Mouse (Mus musculus) midbrain, embryonic 12.5 days (tissue): ENCODE measurements around the gene Sytl1. TPM values are rescaled to one million over a fixed set of nuclear protein-coding genes. Genes with fewer than 3 reads are reported as not detected.

Experiments used
- ATAC-seq: fragments of 200-750 bp; cut with Nextera tagmentation; 2 replicates; pipeline ENCODE4 v1.8.0; 2017; ENCODE audit warnings: low read depth, moderate TSS enrichment, moderate library complexity; ENCODE audit not compliant: low FRiP score
- H3K27ac ChIP-seq: fragments of 300-500 bp; sonication (generic); replicated peaks from 2 replicates; pipeline ENCODE4 v1.5.1; 2016; ENCODE audit warnings: mild to moderate bottlenecking
- H3K27me3 ChIP-seq: fragments of 300-500 bp; sonication (generic); 2 replicates; pipeline ENCODE4 v1.6.1; 2016; ENCODE audit warnings: mild to moderate bottlenecking
- H3K36me3 ChIP-seq: fragments of 300-500 bp; sonication (generic); 2 replicates; pipeline ENCODE4 v1.6.1; 2016
- H3K4me1 ChIP-seq: fragments of 300-500 bp; sonication (generic); 2 replicates; pipeline ENCODE4 v1.6.1; 2016
- H3K4me2 ChIP-seq: fragments of 300-500 bp; sonication (generic); replicated peaks from 2 replicates; pipeline ENCODE4 v1.6.1; 2016; ENCODE audit warnings: mild to moderate bottlenecking, moderate library complexity
- H3K4me3 ChIP-seq: fragments of 300-500 bp; sonication (generic); 2 replicates; pipeline ENCODE4 v1.5.1; 2016; ENCODE audit warnings: mild to moderate bottlenecking
- H3K9ac ChIP-seq: fragments of 300-500 bp; sonication (generic); replicated peaks from 2 replicates; pipeline ENCODE4 v1.6.1; 2016; ENCODE audit warnings: mild to moderate bottlenecking, moderate library complexity
- H3K9me3 ChIP-seq: fragments of 300-500 bp; sonication (generic); 2 replicates; pipeline ENCODE4 v1.6.1; 2016; ENCODE audit warnings: mild to moderate bottlenecking
- WGBS: fragments of 180-500 bp; shearing (Covaris S2); methylation state at CpG from one replicate; pipeline ENCODE4 v1.1.7; 2016; 5-methylcytosine and 5-hydroxymethylcytosine counted together
- polyA plus RNA-seq: library from polyadenylated mRNA; unstranded; fragments of >200 nt; fragmentation: Nextera tagmentation; extraction: Ambion mirVana; gene quantifications from 2 replicates; pipeline ENCODE4 v1.2.1, GENCODE M21; 2016

Gene Sytl1
- polyA plus RNA-seq, 1 experiment from 2014 or later = 1.8 TPM

- Histone ChIP-seq H3K36me3 (peaks cover 37% of the 10 kb centered on the region), H3K27ac (no peak overlapping the region), H3K9ac (no peak overlapping the region), H3K27me3 (peaks cover 21% of the 10 kb centered on the region), H3K4me2 (no peak overlapping the region), H3K9me3 (0 out of 2 replicates have a peak, but pooled peaks cover 4% of the 10 kb centered on the region), H3K4me1 (no peaks in the 10 kb centered on the region), H3K4me3 (no peak overlapping the region)
- WGBS = 46% methylated on average over 10 of the region's 10 CpGs
- ATAC-seq = no peak
These were observed 1.1 kb downstream of the Sytl1 start for GRCm38 (mm10) chr4:133261641-133262374.

- ATAC-seq = no peak
- Histone ChIP-seq H3K36me3 (peaks cover under 1% of the 10 kb centered on the region; the same call in 1 of the 2 replicates), H3K4me3 (no peak overlapping the region), H3K4me2 (no peak overlapping the region), H3K4me1 (no peaks in the 10 kb centered on the region), H3K27me3 (peaks cover 57% of the 10 kb centered on the region), H3K9me3 (no peaks in the 10 kb centered on the region), H3K27ac (no peak overlapping the region), H3K9ac (no peak overlapping the region)
- 78% methylated on average over 12 of the region's 12 CpGs for WGBS
These were observed 5.0 kb downstream of the Sytl1 start for GRCm38 (mm10) chr4:133257798-133258408.

GRCm38 (mm10) chr4:133257230-133257629, 5.7 kb downstream of the Sytl1 start:
- no peak for ATAC-seq
- Histone ChIP-seq H3K9me3 (no peaks in the 10 kb centered on the region), H3K36me3 (no peaks in the 10 kb centered on the region), H3K4me2 (no peak overlapping the region), H3K27ac (no peak overlapping the region), H3K4me3 (no peak overlapping the region), H3K4me1 (no peaks in the 10 kb centered on the region), H3K9ac (no peak overlapping the region), H3K27me3 (peaks cover 63% of the 10 kb centered on the region)
- WGBS = 31% methylated on average over 12 of the region's 12 CpGs

- 16% methylated on average over 24 of the region's 24 CpGs for WGBS
- no peak overlapping the region for H3K9ac ChIP-seq
- no peaks in the 10 kb centered on the region for H3K36me3 ChIP-seq
- H3K27me3 ChIP-seq = peaks cover 68% of the 10 kb centered on the region
- H3K4me2 ChIP-seq = no peak overlapping the region
- ATAC-seq = no peak
- no peaks in the 10 kb centered on the region for H3K4me1 ChIP-seq
- H3K4me3 ChIP-seq = no peak overlapping the region
- no peaks in the 10 kb centered on the region for H3K9me3 ChIP-seq
- H3K27ac ChIP-seq = no peak overlapping the region
These were observed 6.1 kb downstream of the Sytl1 start for GRCm38 (mm10) chr4:133256820-133257219.

GRCm38 (mm10) chr4:133255392-133255791, 7.5 kb downstream of the Sytl1 start:
- no peak overlapping the region for H3K4me3 ChIP-seq
- ATAC-seq = no peak
- H3K27me3 ChIP-seq = peaks cover 82% of the 10 kb centered on the region
- no peak overlapping the region for H3K9ac ChIP-seq
- WGBS = 66% methylated on average over 6 of the region's 6 CpGs
- no peak overlapping the region for H3K4me2 ChIP-seq
- H3K9me3 ChIP-seq = no peaks in the 10 kb centered on the region
- peaks cover 10% of the 10 kb centered on the region for H3K4me1 ChIP-seq
- H3K27ac ChIP-seq = no peak overlapping the region
- H3K36me3 ChIP-seq = no peaks in the 10 kb centered on the region

GRCm38 (mm10) chr4:133253412-133253811, 9.5 kb downstream of the Sytl1 start:
- 83% methylated on average over 12 of the region's 12 CpGs for WGBS
- Histone ChIP-seq H3K4me2 (no peak overlapping the region), H3K36me3 (no peaks in the 10 kb centered on the region), H3K27ac (no peak overlapping the region), H3K9me3 (no peaks in the 10 kb centered on the region), H3K4me3 (no peak overlapping the region), H3K27me3 (peaks cover 93% of the 10 kb centered on the region), H3K9ac (no peak overlapping the region), H3K4me1 (peaks cover 11% of the 10 kb centered on the region)
- no peak for ATAC-seq

- no peaks in the 10 kb centered on the region for H3K36me3 ChIP-seq
- ATAC-seq = no peak
- peaks cover 96% of the 10 kb centered on the region for H3K27me3 ChIP-seq
- 46% methylated on average over 4 of the region's 4 CpGs for WGBS
- H3K4me3 ChIP-seq = no peak overlapping the region
- H3K27ac ChIP-seq = no peak overlapping the region
- H3K9ac ChIP-seq = no peak overlapping the region
- H3K4me2 ChIP-seq = no peak overlapping the region
- H3K9me3 ChIP-seq = no peaks in the 10 kb centered on the region
- peaks cover 11% of the 10 kb centered on the region for H3K4me1 ChIP-seq
These were observed 10.8 kb downstream of the Sytl1 start for GRCm38 (mm10) chr4:133252089-133252488.

GRCm38 (mm10) chr4:133251214-133251613, 11.7 kb downstream of the Sytl1 start:
- peak overlapping the region; percentile 49 for H3K9ac ChIP-seq
- H3K4me2 ChIP-seq = peak overlapping the region; percentile 59
- H3K4me1 ChIP-seq = peaks cover 11% of the 10 kb centered on the region
- ATAC-seq = no peak
- no peaks in the 10 kb centered on the region for H3K36me3 ChIP-seq
- no peaks in the 10 kb centered on the region for H3K9me3 ChIP-seq
- peaks cover 96% of the 10 kb centered on the region for H3K27me3 ChIP-seq
- no peak overlapping the region for H3K27ac ChIP-seq
- 3% methylated on average over 31 of the region's 31 CpGs for WGBS
- peak overlapping the region; percentile 38 for H3K4me3 ChIP-seq

- Histone ChIP-seq H3K4me2 (peak overlapping the region; percentile 59), H3K27ac (no peak overlapping the region), H3K4me1 (peaks cover 11% of the 10 kb centered on the region), H3K4me3 (peak overlapping the region; percentile 38), H3K27me3 (peaks cover 96% of the 10 kb centered on the region), H3K9ac (peak overlapping the region; percentile 49; the same call in 1 of the 2 replicates), H3K9me3 (no peaks in the 10 kb centered on the region), H3K36me3 (no peaks in the 10 kb centered on the region)
- 2% methylated on average over 21 of the region's 22 CpGs for WGBS
- no peak for ATAC-seq
These were observed 12.3 kb downstream of the Sytl1 start for GRCm38 (mm10) chr4:133250609-133251008.

GRCm38 (mm10) chr4:133247806-133248449, 15.0 kb downstream of the Sytl1 start:
- Histone ChIP-seq H3K36me3 (no peaks in the 10 kb centered on the region), H3K9ac (no peak overlapping the region), H3K27me3 (peaks cover 98% of the 10 kb centered on the region), H3K4me2 (no peak overlapping the region), H3K9me3 (no peaks in the 10 kb centered on the region), H3K27ac (no peak overlapping the region), H3K4me1 (peaks cover 11% of the 10 kb centered on the region), H3K4me3 (no peak overlapping the region)
- 81% methylated on average over 13 of the region's 13 CpGs for WGBS
- ATAC-seq = no peak

GRCm38 (mm10) chr4:133247072-133247471, 15.8 kb downstream of the Sytl1 start:
- no peak overlapping the region for H3K9ac ChIP-seq
- peaks cover 98% of the 10 kb centered on the region for H3K27me3 ChIP-seq
- no peak overlapping the region for H3K4me3 ChIP-seq
- ATAC-seq = no peak
- no peak overlapping the region for H3K4me2 ChIP-seq
- H3K4me1 ChIP-seq = peaks cover 11% of the 10 kb centered on the region
- H3K36me3 ChIP-seq = no peaks in the 10 kb centered on the region
- no peak overlapping the region for H3K27ac ChIP-seq
- WGBS = 22% methylated on average over 15 of the region's 15 CpGs
- no peaks in the 10 kb centered on the region for H3K9me3 ChIP-seq

- ATAC-seq = no peak
- Histone ChIP-seq H3K9me3 (0 out of 2 replicates have a peak, but pooled peaks cover 3% of the 10 kb centered on the region), H3K27me3 (peaks cover 97% of the 10 kb centered on the region), H3K9ac (no peak overlapping the region), H3K4me1 (peaks cover 9% of the 10 kb centered on the region), H3K4me2 (no peak overlapping the region), H3K36me3 (no peaks in the 10 kb centered on the region), H3K27ac (no peak overlapping the region), H3K4me3 (no peak overlapping the region)
- 86% methylated on average over 1 of the region's 1 CpGs for WGBS
These were observed 18.6 kb downstream of the Sytl1 start for GRCm38 (mm10) chr4:133244289-133244688.
